Mouse (Mus musculus) urinary bladder, postnatal 14 days (tissue): ENCODE data around the gene Usp53.
A peak's percentile ranks its signal among the peaks of the same experiment; 100 is the strongest.
"Not testable (repeated sequence)": the region's sequence is repeated elsewhere in the genome, so short reads cannot be mapped to it uniquely, and the experiment has no call there.

Source experiments
- DNase-seq: peaks from one replicate; pipeline ENCODE4 v3.0.0; 2021; ENCODE audit warnings: low spot score

The Usp53 gene

GRCm38 (mm10) chr3:122943387-122943890 lies 40.9 kb downstream of the Usp53 start:
- DNase-seq: no peak

GRCm38 (mm10) chr3:122939215-122939614 lies 45.1 kb downstream of the Usp53 start:
- DNase-seq: peak; percentile 42

- not testable (repeated sequence) for DNase-seq
Measured at GRCm38 (mm10) chr3:122937176-122937575, 47.1 kb downstream of the Usp53 start.

- DNase-seq: no peak
Measured at GRCm38 (mm10) chr3:122932466-122932865, 51.8 kb downstream of the Usp53 start.

- no peak for DNase-seq
Measured at GRCm38 (mm10) chr3:122929723-122930122, 54.6 kb downstream of the Usp53 start.

GRCm38 (mm10) chr3:122924009-122924914 lies 60.0 kb downstream of the Usp53 start, which contains the start of gene 1810037I17Rik:
Gene 1810037I17Rik (plus strand): TSS chr3:122924203.
- peak; percentile 98 for DNase-seq

- no peak for DNase-seq
Measured at GRCm38 (mm10) chr3:122923147-122923546, 61.2 kb downstream of the Usp53 start.

- DNase-seq: no peak
Measured at GRCm38 (mm10) chr3:122921676-122922527, 62.4 kb downstream of the Usp53 start.

GRCm38 (mm10) chr3:122920572-122921435 lies 63.5 kb downstream of the Usp53 start:
- DNase-seq: peak; percentile 79

GRCm38 (mm10) chr3:122919260-122919659 lies 65.0 kb downstream of the Usp53 start, which contains the start of gene Gm10959:
Gene Gm10959 (minus strand): TSS chr3:122919360.
- no peak for DNase-seq

- DNase-seq: no peak
Measured at GRCm38 (mm10) chr3:122918672-122919071, 65.6 kb downstream of the Usp53 start.

GRCm38 (mm10) chr3:122916191-122916680 lies 68.1 kb downstream of the Usp53 start:
- DNase-seq: no peak

GRCm38 (mm10) chr3:122915493-122915892 lies 68.8 kb downstream of the Usp53 start:
- no peak for DNase-seq

GRCm38 (mm10) chr3:122907841-122908240 lies 76.5 kb downstream of the Usp53 start:
- DNase-seq: no peak

GRCm38 (mm10) chr3:122903746-122904433 lies 80.4 kb downstream of the Usp53 start:
- peak; percentile 54 for DNase-seq

- no peak for DNase-seq
Measured at GRCm38 (mm10) chr3:122898254-122898653, 86.1 kb downstream of the Usp53 start.

GRCm38 (mm10) chr3:122895189-122895731 lies 89.0 kb downstream of the Usp53 start:
- no peak for DNase-seq

GRCm38 (mm10) chr3:122894772-122895171 lies 89.5 kb downstream of the Usp53 start, which contains the start of gene Fabp2:
Gene Fabp2 (plus strand): TSS chr3:122895072.
- DNase-seq: no peak

GRCm38 (mm10) chr3:122888371-122888819 lies 95.9 kb downstream of the Usp53 start:
- peak; percentile 55 for DNase-seq
